Mouse (Mus musculus) ES-CJ7 (cell line): ENCODE results near the gene S1pr1.

Experiments
- DNase-seq: peaks from one replicate; pipeline ENCODE4 v3.0.0; 2011; ENCODE audit warnings: low read depth, low spot score

Gene S1pr1

GRCm38 (mm10) chr3:115673663-115674157 is 41.2 kb downstream of the S1pr1 start:
- DNase-seq, result no peak

- no peak for DNase-seq
Observed at GRCm38 (mm10) chr3:115672965-115673662, 41.8 kb downstream of the S1pr1 start.

GRCm38 (mm10) chr3:115669230-115669629 is 45.6 kb downstream of the S1pr1 start:
- DNase-seq, result no peak

GRCm38 (mm10) chr3:115667182-115667581 is 47.7 kb downstream of the S1pr1 start:
- DNase-seq, result no peak

GRCm38 (mm10) chr3:115666547-115666946 is 48.3 kb downstream of the S1pr1 start:
- DNase-seq, result no peak

GRCm38 (mm10) chr3:115664497-115664896 is 50.4 kb downstream of the S1pr1 start:
- peak; percentile 14 for DNase-seq

- DNase-seq, result peak; percentile 85
Observed at GRCm38 (mm10) chr3:115660701-115661460, 54.0 kb downstream of the S1pr1 start.
